Mouse (Mus musculus) erythroid progenitor cell, adult 5-6 weeks (primary cell): ENCODE measurements around the gene Rasgef1b. TPM values are rescaled to one million over a fixed set of nuclear protein-coding genes. Genes with fewer than 3 reads are reported as not detected.

ENCODE experiments used
- ATAC-seq: replicated peaks from 2 replicates; pipeline ENCODE4 v1.8.0; 2016; ENCODE audit warnings: moderate number of reproducible peaks, mild to moderate bottlenecking, moderate TSS enrichment, inconsistent platforms; ENCODE audit not compliant: poor library complexity, low FRiP score, severe bottlenecking
- total RNA-seq, 2 experiments: library from RNA; stranded (forward) in 1 of 2; stranded (reverse) in 1 of 2; fragments of 150-400 nt in 1 of 2; fragments of 186-747, 209-891 nt in 1 of 2; gene quantifications; 2 replicates each; pipeline versions ENCODE4 v1.2.3 to v1.2.4; 2015 to 2017; ENCODE audit warnings: low replicate concordance in 2 of 2

Gene Rasgef1b
- total RNA-seq, 2 experiments from 2014 or later: 0.42 TPM; not detected in 1

DNA sequence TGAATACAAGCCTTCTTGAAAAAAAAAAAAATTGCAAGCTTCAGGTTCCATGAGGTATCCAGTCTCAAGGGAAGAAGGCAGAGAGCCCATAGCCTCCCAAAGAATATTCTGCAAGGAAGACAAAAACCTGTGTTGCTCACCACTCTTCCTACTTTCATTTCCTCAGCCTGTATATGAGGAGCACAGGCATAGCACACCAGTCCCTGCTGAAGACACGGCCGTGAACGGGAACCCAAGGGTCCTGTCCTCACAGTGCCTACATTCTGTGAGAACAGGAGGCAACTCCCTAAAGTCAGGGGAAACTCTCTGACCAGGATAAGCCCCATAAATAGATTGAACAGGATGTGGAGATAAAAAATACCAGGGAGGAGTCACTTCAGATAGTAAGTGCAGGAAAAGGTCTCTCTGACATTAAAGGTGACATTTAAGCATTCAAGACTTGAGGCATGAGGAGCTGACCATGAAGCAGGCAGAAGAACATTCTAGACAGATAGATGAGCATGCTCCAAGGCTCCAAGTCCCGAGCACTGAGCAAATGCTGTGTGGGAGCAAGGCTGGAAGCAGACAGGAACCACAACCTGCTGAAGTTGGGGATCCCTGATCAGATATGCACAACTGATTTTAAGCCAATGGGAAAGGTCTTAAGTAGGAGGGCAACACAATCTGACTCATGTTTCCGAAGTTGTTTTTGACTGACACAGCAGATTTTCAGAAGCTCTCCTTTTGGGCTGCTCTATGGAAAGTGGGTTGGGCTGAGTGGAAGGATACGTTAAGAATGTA lies 252.0 kb downstream of the Rasgef1b start:
- no peak for ATAC-seq

DNA sequence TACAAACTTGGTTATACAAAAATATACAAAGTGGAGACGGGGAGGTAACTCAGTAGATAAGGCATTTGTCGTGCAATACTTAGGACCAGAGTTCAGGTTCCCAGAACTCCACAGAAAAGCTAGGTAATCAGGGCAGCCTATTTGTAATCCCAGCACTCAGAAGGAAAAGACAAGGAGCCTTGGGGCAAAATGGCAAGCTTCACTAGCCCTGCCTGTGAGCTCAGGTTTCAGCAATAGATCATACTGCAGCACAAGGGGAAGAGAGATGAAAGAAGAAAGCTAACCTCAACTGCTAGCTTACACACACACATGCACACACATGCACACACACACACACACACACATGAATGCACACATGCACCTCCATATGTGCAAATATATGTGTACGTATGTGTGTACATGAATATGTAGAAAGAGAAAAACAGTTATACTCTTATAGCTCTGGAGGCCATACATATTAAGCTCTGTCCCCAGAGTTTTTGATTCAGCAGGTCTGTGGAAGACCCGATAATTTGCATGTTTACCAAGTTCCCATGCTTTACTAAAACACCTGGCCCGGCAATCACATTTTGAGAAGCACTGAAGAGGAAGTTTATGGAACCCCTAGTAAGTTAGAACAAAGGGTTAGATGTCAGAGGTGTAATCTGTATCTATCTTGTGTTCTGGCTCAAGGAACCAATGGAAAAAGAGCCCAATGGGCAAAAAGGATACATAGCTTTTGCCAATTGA lies 256.1 kb downstream of the Rasgef1b start:
- no peak for ATAC-seq

DNA sequence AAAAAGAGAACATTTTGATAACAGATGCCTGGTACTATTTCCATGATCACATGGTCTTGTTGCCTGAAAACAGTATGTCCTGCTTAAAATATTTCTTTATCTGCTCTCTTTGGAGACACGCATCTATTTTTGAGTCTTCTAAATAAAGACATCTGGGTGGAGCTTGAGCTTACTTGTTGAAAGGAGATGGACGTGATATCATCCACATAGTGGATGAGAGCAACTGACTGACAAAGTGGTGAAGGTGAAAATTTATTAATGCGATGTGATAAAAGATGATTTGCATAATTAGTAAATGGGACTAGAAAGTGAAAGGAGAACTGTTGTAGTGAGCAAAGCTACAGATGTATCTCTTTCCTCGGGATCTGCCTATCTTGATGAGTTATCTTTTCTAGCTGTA lies 257.1 kb downstream of the Rasgef1b start:
- no peak for ATAC-seq

DNA sequence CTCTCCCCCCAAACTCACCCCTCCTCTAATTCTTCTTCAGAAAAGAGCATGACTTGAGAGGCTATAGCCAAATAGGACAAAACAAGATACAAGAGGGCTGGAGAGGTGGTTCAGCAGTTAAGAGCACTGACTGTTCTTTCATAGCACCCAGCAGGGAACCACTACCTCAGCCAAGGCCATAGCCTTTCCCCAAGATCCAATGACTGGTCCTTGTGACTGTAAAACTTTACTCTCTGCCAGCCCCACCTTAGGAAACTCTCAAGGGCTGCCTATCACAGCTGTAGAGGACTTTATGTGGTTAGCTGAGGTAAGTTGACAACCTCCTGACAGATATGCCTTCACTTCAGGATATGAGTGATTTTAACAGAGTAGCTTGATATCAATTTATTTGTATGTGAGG lies 258.3 kb downstream of the Rasgef1b start:
- ATAC-seq: no peak

DNA sequence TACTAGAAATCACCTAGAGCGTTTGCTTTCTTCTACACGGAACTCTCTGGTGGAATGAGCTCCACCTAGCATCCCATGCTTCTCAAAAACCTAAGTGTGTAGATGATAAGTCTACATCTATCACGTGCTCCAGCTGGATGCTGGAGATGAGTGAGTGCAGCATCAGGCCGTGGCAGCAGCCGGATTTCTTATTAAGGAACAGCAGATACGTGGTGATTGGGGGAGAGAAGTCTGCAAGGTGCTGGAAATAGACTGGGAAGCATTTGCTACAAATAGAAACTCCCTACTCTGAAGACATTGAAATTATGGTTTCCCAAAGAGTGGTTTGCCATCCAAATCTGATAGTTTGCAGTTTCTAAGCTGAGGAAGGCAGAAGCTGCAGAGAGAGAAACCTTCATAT lies 269.9 kb downstream of the Rasgef1b start:
- ATAC-seq: no peak

DNA sequence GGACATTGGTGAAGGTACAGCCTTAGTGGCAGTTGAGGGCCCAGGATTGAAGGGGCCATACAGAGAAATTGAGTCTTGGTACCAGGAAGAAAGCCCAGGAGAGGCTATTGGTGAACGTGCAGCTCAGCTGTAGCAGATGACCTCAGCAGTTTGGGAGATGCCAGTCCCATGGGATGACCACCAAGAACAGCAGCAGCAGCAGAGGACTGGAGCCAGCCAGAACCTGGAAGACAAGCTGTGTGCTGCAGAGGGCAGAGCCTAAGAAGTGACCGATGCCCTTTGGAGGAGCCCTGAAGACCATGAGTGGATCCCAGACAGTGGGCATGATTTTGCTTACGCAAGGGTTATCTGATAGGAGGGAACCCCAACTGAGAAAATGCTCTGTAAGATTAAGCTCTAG lies 271.6 kb downstream of the Rasgef1b start:
- no peak for ATAC-seq

DNA sequence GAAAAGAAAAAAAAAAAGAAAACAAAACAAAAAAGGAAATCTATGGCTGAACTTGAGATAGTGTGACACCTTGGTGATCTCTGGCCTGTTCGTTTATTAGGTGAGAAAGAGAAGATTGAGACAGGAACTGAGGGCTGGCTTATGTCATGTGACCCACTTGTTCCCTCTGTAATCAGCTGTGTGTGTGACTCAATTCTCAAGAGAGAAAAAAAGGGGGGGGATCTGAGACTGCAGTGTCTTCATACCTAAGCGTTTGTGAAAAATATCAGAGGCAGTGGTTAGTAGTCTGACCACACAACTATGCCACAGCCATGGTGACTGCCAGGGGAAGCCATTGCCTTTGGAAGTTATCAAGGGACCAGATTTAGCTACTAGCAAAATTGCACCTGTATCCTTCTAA lies 276.9 kb downstream of the Rasgef1b start:
- ATAC-seq: no peak

DNA sequence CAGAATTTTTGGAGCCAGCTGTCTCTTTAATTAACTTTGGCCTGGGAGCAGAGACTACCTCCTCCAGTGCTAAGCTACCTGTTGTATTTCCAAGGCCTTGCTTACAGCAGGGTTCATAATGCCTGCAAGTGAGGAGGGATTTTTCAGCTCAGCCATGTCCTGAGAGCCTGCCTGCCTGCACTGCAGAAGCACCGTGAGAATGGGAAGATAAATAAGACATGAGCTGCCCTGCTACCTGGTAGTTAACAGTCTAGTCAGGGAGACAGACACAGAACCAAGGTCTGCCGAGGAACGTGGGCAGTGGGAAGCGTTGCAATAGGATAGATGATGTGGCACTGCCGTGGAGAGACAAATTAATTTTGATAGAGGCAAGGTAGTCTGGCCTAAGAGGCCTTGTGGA lies 277.4 kb downstream of the Rasgef1b start:
- ATAC-seq: no peak

DNA sequence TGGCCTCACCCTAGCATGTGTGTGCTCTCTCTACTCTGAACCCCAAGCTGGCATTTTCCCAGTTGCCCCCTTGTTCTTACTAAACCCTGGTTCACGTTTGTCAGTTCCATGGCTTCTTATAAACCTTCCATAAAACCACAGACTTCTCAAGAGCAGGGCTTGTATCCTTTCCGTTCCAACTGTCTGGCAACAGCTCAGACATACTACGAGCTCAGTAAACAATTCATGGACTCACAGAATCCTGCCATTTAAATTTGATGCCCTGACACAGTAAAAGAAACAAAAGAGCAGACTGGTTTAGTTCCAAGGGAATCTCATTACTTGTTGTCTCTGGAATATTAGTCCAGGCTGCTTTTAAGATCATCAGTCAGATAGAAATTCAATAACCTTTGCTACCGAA lies 277.9 kb downstream of the Rasgef1b start:
- no peak for ATAC-seq

DNA sequence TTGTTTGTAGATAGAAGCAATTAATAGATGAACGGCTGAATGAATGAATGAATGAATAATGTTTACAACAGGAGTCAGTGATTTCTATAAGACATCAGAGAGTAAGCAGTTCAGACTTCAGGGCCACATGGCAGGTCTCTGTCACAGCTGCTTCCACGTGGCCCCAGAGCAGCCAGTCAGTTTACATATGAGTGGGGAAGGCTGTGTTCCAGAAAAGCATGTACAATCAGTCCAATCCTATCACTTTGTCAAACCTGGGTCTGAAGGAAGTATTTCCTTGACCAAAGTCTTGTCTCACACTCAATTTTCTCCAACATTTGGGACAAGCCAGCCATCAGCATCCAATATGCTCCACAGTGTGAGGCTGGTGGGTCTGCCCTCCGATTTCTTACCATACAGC lies 278.4 kb downstream of the Rasgef1b start:
- no peak for ATAC-seq

DNA sequence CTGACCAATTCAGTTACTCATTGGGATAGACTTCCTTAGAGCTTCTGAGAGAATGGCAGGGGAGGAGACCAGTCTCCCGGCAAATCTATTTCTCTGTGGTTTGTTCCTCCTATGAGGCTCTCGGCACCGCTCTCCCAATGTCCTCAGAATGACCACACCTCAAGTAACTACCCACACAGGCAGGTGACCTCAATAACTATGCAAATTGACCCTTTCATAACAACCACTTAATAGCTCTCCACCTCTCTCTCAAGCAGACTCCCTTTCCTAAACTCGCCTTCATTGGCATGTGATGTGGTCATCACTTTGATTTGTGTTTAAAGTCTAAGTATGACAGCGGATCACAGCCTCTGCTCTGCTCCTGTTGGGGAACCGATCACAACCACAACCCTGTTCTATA lies 281.4 kb downstream of the Rasgef1b start:
- ATAC-seq: no peak

DNA sequence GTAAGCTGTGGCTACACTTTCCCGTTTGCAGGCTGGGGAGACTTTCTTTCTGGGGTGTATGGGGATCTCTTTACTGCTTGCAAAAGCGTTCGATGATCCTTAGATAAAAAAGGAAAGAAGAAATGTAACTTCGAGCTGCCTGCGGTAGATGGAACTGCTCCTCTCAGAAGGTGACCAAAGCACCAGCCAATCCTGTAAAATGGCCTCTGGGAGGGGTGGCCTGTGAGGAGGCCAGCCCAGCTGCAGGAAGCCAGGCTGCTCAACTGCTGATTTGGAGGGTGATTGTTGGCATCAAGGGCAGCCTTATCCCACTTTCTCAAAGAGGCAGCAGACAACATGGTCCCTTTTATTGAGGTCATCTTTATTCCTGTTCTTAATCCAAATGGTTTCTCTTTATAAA lies 283.6 kb downstream of the Rasgef1b start:
- ATAC-seq: no peak

DNA sequence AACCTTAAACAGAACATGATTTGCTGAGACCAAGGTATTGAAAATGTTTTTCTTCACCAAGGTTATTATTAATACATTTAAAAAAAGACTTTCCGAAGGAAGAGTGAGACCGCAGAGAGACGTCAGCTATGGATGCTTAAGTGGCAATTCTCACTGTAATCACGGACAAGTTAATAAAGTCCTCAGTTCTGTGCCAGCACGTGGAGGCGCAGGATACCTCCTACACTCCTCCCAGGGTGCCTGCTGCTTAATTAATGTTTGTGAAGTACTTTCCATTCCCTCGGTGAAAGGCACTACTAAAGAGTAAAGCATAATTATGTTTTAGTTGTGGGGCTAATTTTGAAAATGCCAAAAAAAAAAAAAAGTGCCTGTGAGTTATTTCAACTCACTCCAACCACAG lies 284.1 kb downstream of the Rasgef1b start:
- ATAC-seq: no peak

DNA sequence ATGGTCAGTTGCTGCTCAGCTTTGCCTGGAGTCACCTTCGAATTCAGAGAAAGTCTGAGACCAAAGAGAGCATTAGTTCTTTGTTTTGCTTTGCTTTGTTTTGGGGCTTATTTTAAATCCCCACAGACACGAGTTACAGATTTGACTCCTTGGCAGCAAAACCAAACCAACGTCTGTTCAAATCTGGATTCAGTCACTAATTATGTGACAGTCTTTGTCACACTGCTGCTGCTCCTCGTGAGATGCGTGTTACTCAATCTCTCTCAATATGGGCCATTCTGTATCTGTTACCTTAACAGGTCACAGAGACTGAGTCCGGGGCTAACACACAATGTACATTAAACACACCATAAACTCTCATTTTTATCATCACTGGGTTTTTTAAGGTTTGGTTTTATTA lies 288.8 kb downstream of the Rasgef1b start:
- no peak for ATAC-seq

DNA sequence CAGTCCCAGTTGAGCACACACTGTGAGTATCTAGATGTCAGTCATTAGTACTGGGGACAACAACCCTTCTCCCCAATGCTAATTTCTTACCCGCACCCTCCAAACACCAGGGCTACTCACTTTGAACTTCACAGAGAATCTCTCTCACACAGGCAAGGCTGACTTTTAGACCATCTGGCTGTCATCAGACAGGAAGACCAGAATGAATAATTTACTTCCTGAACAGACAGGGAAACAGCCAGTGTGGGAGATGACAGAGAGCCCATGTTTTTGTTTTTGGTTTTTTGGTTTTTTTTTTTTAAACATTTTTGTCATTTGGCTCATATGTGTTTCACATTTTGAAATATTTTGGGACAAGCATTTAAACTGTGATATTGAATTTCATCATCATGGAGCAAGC lies 290.3 kb downstream of the Rasgef1b start:
- ATAC-seq: no peak

DNA sequence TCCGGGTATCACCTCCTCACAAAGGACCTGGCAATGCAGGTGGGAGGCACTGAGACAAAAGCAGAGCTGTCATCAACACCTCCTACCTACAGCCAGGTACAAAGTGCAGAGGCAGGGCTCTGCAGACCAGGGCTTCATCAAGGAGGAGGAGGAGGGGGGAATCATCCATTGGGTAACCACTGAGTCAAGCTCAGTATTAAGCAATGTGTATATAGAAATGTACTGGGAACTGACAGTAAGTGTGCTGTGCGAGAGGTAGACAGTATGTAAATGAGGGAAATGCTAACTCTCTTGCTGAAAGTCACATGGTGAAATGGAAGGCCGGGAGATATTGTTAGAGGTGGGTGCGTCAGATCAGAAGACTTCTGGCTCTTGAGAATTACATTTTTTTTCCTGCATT lies 294.6 kb downstream of the Rasgef1b start:
- ATAC-seq: no peak

DNA sequence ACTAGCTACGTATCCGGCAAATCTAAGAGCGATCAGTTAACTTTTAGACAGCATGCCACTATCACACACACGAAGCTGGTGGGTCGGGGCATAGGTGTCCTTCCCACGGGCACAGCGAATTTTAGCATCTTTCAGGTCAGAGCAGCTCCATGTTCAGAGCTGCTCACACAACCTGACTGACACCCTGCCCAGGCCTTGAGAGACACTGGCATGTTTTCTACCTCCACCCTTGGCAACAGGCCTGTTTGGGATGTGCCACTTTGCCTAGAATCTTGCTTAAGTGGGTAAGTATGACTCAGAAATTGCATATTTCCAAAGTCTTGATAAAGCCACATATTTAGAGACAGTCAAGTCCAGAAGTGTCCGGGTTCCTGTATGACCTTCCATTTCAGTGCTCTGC lies 296.4 kb downstream of the Rasgef1b start:
- ATAC-seq: no peak

DNA sequence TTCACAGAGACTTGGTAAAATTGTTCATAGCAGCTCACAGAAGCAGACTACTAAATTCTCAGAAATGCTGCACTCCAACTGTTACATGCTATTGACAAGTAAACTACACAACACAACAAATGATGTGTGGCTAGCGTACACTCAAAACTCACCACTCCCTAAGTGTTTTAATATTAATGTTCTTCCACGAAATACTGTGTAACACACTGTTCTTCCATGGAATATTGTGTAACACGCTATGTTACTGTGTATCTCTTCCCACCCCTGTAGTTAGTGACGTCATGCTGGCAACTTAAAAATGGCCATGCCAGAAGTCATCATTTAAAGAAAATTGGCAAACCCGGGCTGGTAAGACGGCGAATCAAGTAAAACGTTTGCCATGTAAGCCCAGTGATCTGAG lies 299.6 kb downstream of the Rasgef1b start:
- no peak for ATAC-seq

DNA sequence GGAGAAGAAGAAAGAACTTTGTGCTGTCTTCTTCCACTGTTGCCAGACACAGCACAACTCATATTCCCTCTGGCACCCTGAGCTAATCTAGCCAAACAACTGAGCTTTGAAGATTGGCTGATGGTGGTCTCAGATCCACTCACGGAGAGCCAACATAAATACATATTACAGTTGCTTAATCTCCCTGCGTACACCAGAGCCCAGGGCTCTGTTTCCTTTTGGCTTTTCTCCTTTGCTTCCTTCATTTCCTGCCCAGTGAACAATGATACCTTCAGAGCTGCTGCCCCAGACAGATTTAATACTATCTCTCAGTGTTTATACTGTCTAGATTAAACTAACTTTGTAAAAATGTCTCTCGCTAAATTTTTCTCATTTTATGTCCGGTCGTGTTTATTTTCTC lies 300.2 kb downstream of the Rasgef1b start:
- no peak for ATAC-seq

DNA sequence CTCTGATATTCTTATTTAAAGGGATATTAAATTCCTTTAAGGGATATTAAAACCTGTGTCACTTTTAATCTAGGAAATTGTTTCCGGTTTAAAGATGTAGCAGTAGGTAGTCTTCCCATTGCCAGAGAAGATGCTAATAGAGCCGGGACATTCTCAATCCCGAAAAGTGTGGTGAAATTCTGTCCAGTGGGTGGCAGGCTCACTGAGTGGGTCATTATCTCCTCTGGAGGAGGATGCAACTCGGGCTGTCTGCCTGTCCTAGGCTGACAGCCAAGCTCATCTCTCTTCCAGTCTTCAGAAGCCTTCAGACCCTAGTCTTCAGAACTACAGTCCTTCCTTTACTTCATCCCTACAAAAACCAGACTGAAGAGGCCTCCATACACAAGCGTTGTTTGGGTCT lies 305.6 kb downstream of the Rasgef1b start:
- ATAC-seq: no peak

DNA sequence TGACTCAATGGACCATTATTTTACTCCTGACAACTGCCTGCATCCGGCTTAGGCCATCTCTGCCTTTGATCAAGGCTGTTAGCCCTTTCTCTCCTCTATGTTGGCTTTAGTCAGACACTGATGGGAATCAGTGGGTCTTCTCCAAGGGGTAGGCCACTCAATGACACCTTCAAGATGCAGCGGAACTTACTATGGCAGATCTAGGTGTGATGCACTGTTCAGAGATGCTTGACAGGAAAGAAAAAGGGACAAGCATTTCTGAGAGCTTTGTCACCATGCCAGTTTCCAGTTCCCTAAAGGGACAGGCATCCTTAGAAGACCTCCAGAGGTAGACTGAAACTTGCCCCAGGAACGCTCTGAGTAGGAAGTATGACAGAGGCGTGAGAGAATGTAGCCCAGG lies 306.0 kb downstream of the Rasgef1b start:
- no peak for ATAC-seq

DNA sequence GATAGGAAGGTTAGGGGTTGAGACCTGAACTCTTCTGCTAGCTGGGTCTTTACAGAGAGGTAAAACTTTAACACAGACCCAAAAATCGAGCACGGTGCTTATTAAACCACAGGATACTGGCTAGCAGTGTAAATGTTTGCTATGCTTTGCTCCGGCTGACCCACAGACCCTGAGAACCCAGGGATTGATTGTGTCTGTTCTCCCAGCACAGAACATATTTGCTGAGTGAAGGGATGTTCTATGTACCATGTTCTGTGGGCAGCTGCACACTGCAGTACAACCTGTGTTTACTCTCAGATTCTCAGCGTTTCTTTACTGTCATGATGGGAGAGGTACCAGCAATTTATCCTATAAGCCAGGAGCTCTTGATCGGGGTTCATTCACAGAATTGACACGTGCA lies 306.8 kb downstream of the Rasgef1b start:
- no peak for ATAC-seq
